Mouse (Mus musculus) midbrain, embryonic 15.5 days (tissue): ENCODE measurements around the gene Mvp. TPM values are rescaled to one million over a fixed set of nuclear protein-coding genes. Genes with fewer than 3 reads are reported as not detected.

Experiments
- ATAC-seq: fragments of 200-750 bp; cut with Nextera tagmentation; replicated peaks from 2 replicates; pipeline ENCODE4 v1.8.0; 2017; ENCODE audit warnings: moderate TSS enrichment
- H3K27ac ChIP-seq: fragments of 300-500 bp; sonication (generic); 2 replicates; pipeline ENCODE4 v1.5.1; 2015; ENCODE audit warnings: mild to moderate bottlenecking, inconsistent platforms
- H3K27me3 ChIP-seq: fragments of 300-500 bp; sonication (generic); replicated peaks from 2 replicates; pipeline ENCODE4 v1.6.1; 2015; ENCODE audit warnings: inconsistent platforms
- H3K36me3 ChIP-seq: fragments of 300-500 bp; sonication (generic); replicated peaks from 2 replicates; pipeline ENCODE4 v1.6.1; 2015; ENCODE audit warnings: inconsistent platforms
- H3K4me1 ChIP-seq: fragments of 300-500 bp; sonication (generic); 2 replicates; pipeline ENCODE4 v1.6.1; 2015; ENCODE audit warnings: inconsistent platforms
- H3K4me2 ChIP-seq: fragments of 300-500 bp; sonication (generic); 2 replicates; pipeline ENCODE4 v1.6.1; 2015; ENCODE audit warnings: inconsistent platforms, mild to moderate bottlenecking, moderate library complexity
- H3K4me3 ChIP-seq: fragments of 300-500 bp; sonication (generic); 2 replicates; pipeline ENCODE4 v1.5.1; 2015; ENCODE audit warnings: mild to moderate bottlenecking, inconsistent platforms
- H3K9ac ChIP-seq: fragments of 300-500 bp; sonication (generic); 2 replicates; pipeline ENCODE4 v1.6.1; 2015; ENCODE audit warnings: mild to moderate bottlenecking, inconsistent platforms
- H3K9me3 ChIP-seq: fragments of 300-500 bp; sonication (generic); 2 replicates; pipeline ENCODE4 v1.6.1; 2016; ENCODE audit warnings: inconsistent platforms
- WGBS: fragments of 180-500 bp; shearing (Covaris S2); methylation state at CpG from one replicate; pipeline ENCODE4 v1.1.7; 2015; ENCODE audit warnings: mixed read lengths; 5-methylcytosine and 5-hydroxymethylcytosine counted together
- polyA plus RNA-seq: library from polyadenylated mRNA; unstranded; fragments of >200 nt; fragmentation: Nextera tagmentation; extraction: Ambion mirVana; gene quantifications from 2 replicates; pipeline ENCODE4 v1.2.1, GENCODE M21; 2015

The Mvp gene
- polyA plus RNA-seq, 1 experiment from 2014 or later: 4.0 TPM

- Histone ChIP-seq H3K36me3 (peaks cover 14% of the 10 kb centered on the region; the same call in 1 of the 2 replicates), H3K4me3 (peak within 1 kb of the TSS; percentile 69), H3K27ac (peak within 1 kb of the TSS; percentile 94), H3K27me3 (no peaks in the 10 kb centered on the region), H3K9me3 (no peaks in the 10 kb centered on the region), H3K9ac (peak within 1 kb of the TSS; percentile 91), H3K4me1 (peaks cover 77% of the 10 kb centered on the region), H3K4me2 (peak within 1 kb of the TSS; percentile 90)
- peak; percentile 83 for ATAC-seq
- 3% methylated on average over 39 of the region's 39 CpGs for WGBS
Observed at GRCm38 (mm10) chr7:127016971-127017949, 2.8 kb upstream of the Mvp start, which contains the start of gene Pagr1a. TSS of gene Pagr1a (minus strand) at chr7:127017352.

- H3K4me3 ChIP-seq: peak overlapping the region; percentile 69
- under 1% methylated on average over 22 of the region's 22 CpGs for WGBS
- H3K27ac ChIP-seq: peak overlapping the region; percentile 94
- H3K4me1 ChIP-seq: peaks cover 70% of the 10 kb centered on the region
- H3K27me3 ChIP-seq: no peaks in the 10 kb centered on the region
- peak overlapping the region; percentile 91 for H3K9ac ChIP-seq
- H3K9me3 ChIP-seq: no peaks in the 10 kb centered on the region
- peaks cover 12% of the 10 kb centered on the region; the same call in 1 of the 2 replicates for H3K36me3 ChIP-seq
- H3K4me2 ChIP-seq: peak overlapping the region; percentile 90
- peak; percentile 59 for ATAC-seq
Observed at GRCm38 (mm10) chr7:127016486-127016938, 2.1 kb upstream of the Mvp start.

GRCm38 (mm10) chr7:127016481-127016485 is 1.9 kb upstream of the Mvp start, which contains the start of gene Pagr1b:
TSS of gene Pagr1b (minus strand) at chr7:127016484.
- Histone ChIP-seq H3K4me1 (peaks cover 68% of the 10 kb centered on the region), H3K9ac (peak within 1 kb of the TSS; percentile 91)
- ATAC-seq: no peak

DNA sequence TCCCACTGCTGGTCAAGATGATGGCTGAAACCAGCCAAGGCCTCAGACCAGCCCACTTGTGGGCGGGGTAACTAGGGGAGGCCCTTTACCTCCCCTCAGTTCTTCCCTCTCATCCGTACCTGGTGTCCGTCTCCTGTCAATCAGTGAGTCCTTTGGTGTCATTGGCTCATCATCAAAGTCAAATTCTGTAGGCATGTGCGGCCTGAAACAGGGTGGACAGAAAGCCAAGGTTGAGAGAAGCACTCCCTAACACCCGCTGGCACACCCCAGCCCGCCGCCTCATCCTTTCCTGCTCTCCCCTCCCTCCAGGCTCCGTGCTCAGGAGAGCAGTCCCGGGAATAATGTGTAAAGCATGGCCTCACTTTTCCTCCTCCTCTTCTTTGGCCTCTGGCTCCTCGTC is 1.7 kb upstream of the Mvp start:
- 2% methylated on average over 10 of the region's 10 CpGs for WGBS
- ATAC-seq: peak; percentile 7; the same call in 1 of the 2 replicates
- peak overlapping the region; percentile 94 for H3K27ac ChIP-seq
- H3K4me3 ChIP-seq: peak overlapping the region; percentile 69
- H3K9ac ChIP-seq: peak overlapping the region; percentile 91
- no peaks in the 10 kb centered on the region for H3K27me3 ChIP-seq
- H3K4me2 ChIP-seq: peak overlapping the region; percentile 90
- H3K4me1 ChIP-seq: peaks cover 66% of the 10 kb centered on the region
- H3K36me3 ChIP-seq: peaks cover 12% of the 10 kb centered on the region; the same call in 1 of the 2 replicates
- no peaks in the 10 kb centered on the region for H3K9me3 ChIP-seq

More at GRCm38 (mm10) chr7:127016481-127016485, 1.9 kb upstream of the Mvp start, which contains the start of gene Pagr1b:
- peak within 1 kb of the TSS; percentile 69 for H3K4me3 ChIP-seq
- peaks cover 12% of the 10 kb centered on the region; the same call in 1 of the 2 replicates for H3K36me3 ChIP-seq
- H3K9me3 ChIP-seq: no peaks in the 10 kb centered on the region
- H3K27ac ChIP-seq: peak within 1 kb of the TSS; percentile 94
- H3K4me2 ChIP-seq: peak within 1 kb of the TSS; percentile 90
- no peaks in the 10 kb centered on the region for H3K27me3 ChIP-seq

DNA sequence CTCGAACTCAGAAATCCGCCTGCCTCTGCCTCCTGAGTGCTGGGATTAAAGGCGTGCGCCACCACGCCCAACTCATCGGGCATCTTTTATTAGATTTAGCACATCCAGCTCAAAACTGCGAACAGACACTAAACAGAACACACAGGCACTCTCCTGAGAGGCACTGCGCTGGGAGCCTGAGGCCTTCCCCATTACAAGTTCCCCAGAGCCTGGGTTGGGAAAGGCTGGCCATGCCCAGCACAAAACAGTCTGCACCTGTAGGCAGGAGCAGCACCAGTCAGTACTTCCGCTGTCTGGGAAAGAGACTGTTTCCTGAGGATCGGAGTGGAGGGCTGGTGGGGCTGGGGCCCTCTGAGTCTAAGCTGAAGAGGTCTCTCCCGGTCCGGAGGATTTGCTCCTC is 572 bp upstream of the Mvp start:
- H3K4me2 ChIP-seq: peak overlapping the region; percentile 12; the same call in 1 of the 2 replicates
- H3K27ac ChIP-seq: no peak overlapping the region
- H3K9me3 ChIP-seq: no peaks in the 10 kb centered on the region
- no peak overlapping the region for H3K4me3 ChIP-seq
- WGBS: 95% methylated on average over 12 of the region's 12 CpGs
- H3K36me3 ChIP-seq: peaks cover 12% of the 10 kb centered on the region; the same call in 1 of the 2 replicates
- H3K9ac ChIP-seq: no peak overlapping the region
- no peaks in the 10 kb centered on the region for H3K27me3 ChIP-seq
- H3K4me1 ChIP-seq: peaks cover 55% of the 10 kb centered on the region
- ATAC-seq: no peak

- no peak for ATAC-seq
- H3K4me2 ChIP-seq: no peak overlapping the region
- peaks cover 39% of the 10 kb centered on the region for H3K4me1 ChIP-seq
- H3K4me3 ChIP-seq: no peak overlapping the region
- H3K9me3 ChIP-seq: no peaks in the 10 kb centered on the region
- H3K9ac ChIP-seq: no peak overlapping the region
- H3K27me3 ChIP-seq: no peaks in the 10 kb centered on the region
- 95% methylated on average over 6 of the region's 6 CpGs for WGBS
- no peak overlapping the region for H3K27ac ChIP-seq
- peaks cover 12% of the 10 kb centered on the region; the same call in 1 of the 2 replicates for H3K36me3 ChIP-seq
Observed at GRCm38 (mm10) chr7:127013385-127013784, 1.0 kb downstream of the Mvp start.

DNA sequence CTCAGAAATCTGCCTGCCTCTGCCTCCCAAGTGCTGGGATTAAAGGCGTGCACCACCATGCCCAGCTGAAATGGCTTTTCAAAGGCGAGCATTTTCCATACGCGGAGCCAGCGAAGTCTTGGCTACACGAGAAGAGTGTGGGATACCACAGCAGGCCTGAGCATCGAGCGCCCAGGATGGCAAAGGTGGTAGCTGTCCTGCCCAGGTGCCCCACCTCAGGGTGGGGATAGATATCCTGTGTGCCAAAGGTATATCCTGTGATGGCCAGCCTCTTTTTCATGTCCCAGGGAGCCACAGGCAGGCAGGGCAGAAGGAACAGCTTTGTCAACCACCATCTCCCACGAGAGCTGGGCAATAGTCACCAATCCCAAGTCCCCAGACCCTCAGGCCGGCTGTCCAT is 1.6 kb downstream of the Mvp start:
- no peaks in the 10 kb centered on the region for H3K27me3 ChIP-seq
- WGBS: 95% methylated on average over 10 of the region's 10 CpGs
- no peak overlapping the region for H3K9ac ChIP-seq
- no peak overlapping the region for H3K4me2 ChIP-seq
- ATAC-seq: no peak
- H3K27ac ChIP-seq: no peak overlapping the region
- peaks cover 33% of the 10 kb centered on the region for H3K4me1 ChIP-seq
- H3K36me3 ChIP-seq: peaks cover 12% of the 10 kb centered on the region; the same call in 1 of the 2 replicates
- H3K9me3 ChIP-seq: no peaks in the 10 kb centered on the region
- H3K4me3 ChIP-seq: no peak overlapping the region

DNA sequence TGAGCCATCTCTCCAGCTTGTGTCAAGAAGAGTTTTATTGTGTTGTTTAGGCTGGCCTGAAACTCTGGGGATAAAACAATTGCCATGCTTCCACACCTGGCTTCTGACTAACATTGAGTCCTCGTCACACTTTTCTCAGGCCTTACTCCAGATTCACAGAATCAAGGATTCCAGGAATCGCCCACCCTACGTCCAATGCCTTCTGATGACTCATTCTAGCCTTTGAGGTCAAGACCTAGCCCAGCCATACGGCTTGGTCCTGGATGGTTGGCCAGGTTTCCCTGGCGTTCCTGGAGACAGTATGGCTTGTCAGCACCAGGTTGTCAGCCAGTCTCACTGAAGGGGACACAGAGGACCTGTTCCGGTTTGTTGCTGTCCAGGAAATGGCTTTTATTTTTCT is 2.0 kb downstream of the Mvp start:
- ATAC-seq: no peak
- 90% methylated on average over 6 of the region's 6 CpGs for WGBS
- H3K9me3 ChIP-seq: no peaks in the 10 kb centered on the region

GRCm38 (mm10) chr7:127011717-127012116 is 2.7 kb downstream of the Mvp start:
- peaks cover 12% of the 10 kb centered on the region; the same call in 1 of the 2 replicates for H3K36me3 ChIP-seq
- H3K9me3 ChIP-seq: no peaks in the 10 kb centered on the region
- H3K27me3 ChIP-seq: no peaks in the 10 kb centered on the region
- no peak overlapping the region for H3K9ac ChIP-seq
- ATAC-seq: no peak
- no peak overlapping the region for H3K27ac ChIP-seq
- peaks cover 28% of the 10 kb centered on the region for H3K4me1 ChIP-seq
- WGBS: 79% methylated on average over 2 of the region's 2 CpGs
- H3K4me3 ChIP-seq: no peak overlapping the region
- no peak overlapping the region for H3K4me2 ChIP-seq

More for the DNA sequence above, 2.0 kb downstream of the Mvp start:
- Histone ChIP-seq H3K27me3 (no peaks in the 10 kb centered on the region), H3K27ac (no peak overlapping the region), H3K4me3 (no peak overlapping the region), H3K36me3 (peaks cover 12% of the 10 kb centered on the region; the same call in 1 of the 2 replicates), H3K4me1 (peaks cover 29% of the 10 kb centered on the region), H3K9ac (no peak overlapping the region), H3K4me2 (no peak overlapping the region)

GRCm38 (mm10) chr7:127011051-127011450 is 3.4 kb downstream of the Mvp start:
- no peak overlapping the region for H3K4me2 ChIP-seq
- H3K4me1 ChIP-seq: peaks cover 25% of the 10 kb centered on the region
- H3K4me3 ChIP-seq: no peak overlapping the region
- H3K9me3 ChIP-seq: no peaks in the 10 kb centered on the region
- no peak for ATAC-seq
- peaks cover 12% of the 10 kb centered on the region; the same call in 1 of the 2 replicates for H3K36me3 ChIP-seq
- no peak overlapping the region for H3K9ac ChIP-seq
- H3K27me3 ChIP-seq: no peaks in the 10 kb centered on the region
- no peak overlapping the region for H3K27ac ChIP-seq
- WGBS: 96% methylated on average over 2 of the region's 2 CpGs

GRCm38 (mm10) chr7:127009307-127010085 is 4.9 kb downstream of the Mvp start:
- Histone ChIP-seq H3K27ac (no peak overlapping the region), H3K4me2 (no peak overlapping the region), H3K9me3 (no peaks in the 10 kb centered on the region), H3K4me1 (peaks cover 9% of the 10 kb centered on the region), H3K36me3 (0 out of 2 replicates have a peak, but pooled peaks cover 8% of the 10 kb centered on the region), H3K27me3 (no peaks in the 10 kb centered on the region), H3K4me3 (no peak overlapping the region), H3K9ac (no peak overlapping the region)
- ATAC-seq: no peak
- WGBS: 83% methylated on average over 17 of the region's 17 CpGs
